Mouse (Mus musculus) stomach, embryonic 16.5 days (tissue): ENCODE results near the gene Pde11a. TPM values are rescaled to one million over a fixed set of nuclear protein-coding genes. Genes with fewer than 3 reads are reported as not detected.
A peak's percentile ranks its signal among the peaks of the same experiment; 100 is the strongest.

Source experiments
- ATAC-seq: fragments of 200-750 bp; cut with Nextera tagmentation; 2 replicates; pipeline ENCODE4 v1.8.0; 2017; ENCODE audit warnings: moderate number of reproducible peaks, moderate TSS enrichment; ENCODE audit not compliant: insufficient read depth, low FRiP score
- H3K27ac ChIP-seq: fragments of 300-500 bp; sonication (generic); 2 replicates; pipeline ENCODE4 v1.5.1; 2014; ENCODE audit warnings: low read length
- H3K27me3 ChIP-seq: fragments of 300-500 bp; sonication (generic); 2 replicates; pipeline ENCODE4 v1.6.1; 2014; ENCODE audit warnings: low read length, control low read depth, mixed read lengths; ENCODE audit not compliant: control insufficient read depth, insufficient read depth
- H3K36me3 ChIP-seq: fragments of 300-500 bp; sonication (generic); 2 replicates; pipeline ENCODE4 v1.6.1; 2014; ENCODE audit warnings: low read length; ENCODE audit not compliant: control insufficient read depth, insufficient read depth
- H3K4me1 ChIP-seq: fragments of 300-500 bp; sonication (generic); 2 replicates; pipeline ENCODE4 v1.6.1; 2014; ENCODE audit warnings: low read length, control low read depth, mixed read lengths; ENCODE audit not compliant: control insufficient read depth, insufficient read depth
- H3K4me2 ChIP-seq: fragments of 300-500 bp; sonication (generic); 2 replicates; pipeline ENCODE4 v1.6.1; 2014; ENCODE audit warnings: low read depth, low read length, mixed read lengths
- H3K4me3 ChIP-seq: fragments of 300-500 bp; sonication (generic); replicated peaks from 2 replicates; pipeline ENCODE4 v1.5.1; 2014; ENCODE audit warnings: mild to moderate bottlenecking, low read length
- H3K9ac ChIP-seq: fragments of 300-500 bp; sonication (generic); 2 replicates; pipeline ENCODE4 v1.6.1; 2014; ENCODE audit warnings: low read length
- H3K9me3 ChIP-seq: fragments of 300-500 bp; sonication (generic); replicated peaks from 2 replicates; pipeline ENCODE4 v1.6.1; 2016; ENCODE audit warnings: low read length, control low read depth; ENCODE audit not compliant: control insufficient read depth
- WGBS: fragments of 180-500 bp; shearing (Covaris S2); extraction: QIAGEN DNeasy Blood & Tissue Kit; methylation state at CpG from one replicate; pipeline ENCODE4 v1.1.7; 2014; 5-methylcytosine and 5-hydroxymethylcytosine counted together
- polyA plus RNA-seq: library from polyadenylated mRNA; unstranded; fragments of >200 nt; fragmentation: Nextera tagmentation; extraction: Ambion mirVana; gene quantifications from 2 replicates; pipeline ENCODE4 v1.2.1, GENCODE M21; 2015

The Pde11a gene
- polyA plus RNA-seq: 0.08 and 0.10 TPM in 2 replicates

DNA sequence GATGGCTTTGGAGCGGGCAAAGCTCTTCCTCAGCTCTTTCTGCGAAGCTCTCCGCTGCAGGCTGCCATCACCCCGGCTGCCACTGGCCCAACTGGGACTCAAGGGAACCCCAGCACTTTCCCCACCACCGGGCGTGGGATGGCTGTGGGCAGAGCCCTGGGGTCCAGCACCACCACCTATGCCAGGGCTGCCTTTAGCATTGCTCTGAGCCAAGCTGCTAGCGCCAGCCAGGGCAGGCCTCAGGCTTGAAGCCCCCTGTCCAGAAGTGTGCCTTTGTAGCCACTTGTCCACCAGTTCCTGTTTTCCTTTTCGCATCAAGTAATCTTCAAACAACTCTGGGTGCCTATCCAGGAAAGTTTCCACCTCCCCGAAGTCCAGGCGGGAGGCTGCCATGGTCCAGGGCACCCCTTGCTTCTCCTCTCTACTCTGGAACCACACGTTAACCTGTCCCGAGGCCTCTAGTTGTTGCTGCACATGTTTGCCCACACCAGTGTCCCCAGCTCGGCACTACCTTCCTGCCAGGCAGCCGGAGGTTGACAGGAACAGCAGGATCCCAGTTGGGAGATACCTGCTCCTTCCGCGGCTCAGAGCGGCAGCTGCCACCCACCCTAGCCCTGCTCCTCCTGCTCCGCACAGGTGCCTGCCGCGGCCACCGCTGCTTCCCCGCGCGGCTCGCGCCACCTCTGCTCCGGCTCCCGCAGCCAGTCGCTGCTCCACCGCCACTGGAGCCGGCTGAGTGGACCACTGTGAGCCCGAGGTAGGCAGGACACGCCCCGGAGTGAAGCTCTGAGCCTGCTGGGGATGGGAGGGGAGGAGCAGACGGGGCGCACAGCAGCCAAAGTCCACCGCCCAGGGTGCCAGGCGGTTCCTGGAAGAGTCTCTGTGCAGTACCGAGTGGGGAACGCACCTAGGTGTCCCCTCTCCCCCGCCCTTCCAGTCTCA is at the start of gene Pde11a:
TSS of gene Pde11a (minus strand) at position 560 of the 942 bp plus-strand sequence.
- H3K9ac ChIP-seq: peak within 1 kb of the TSS; percentile 60
- H3K27me3 ChIP-seq: peaks cover 6% of the 10 kb centered on the region; the same call in 1 of the 2 replicates
- WGBS: 16% methylated on average over 41 of the region's 41 CpGs
- H3K27ac ChIP-seq: no peak within 1 kb of the TSS
- H3K4me3 ChIP-seq: peak within 1 kb of the TSS; percentile 52
- peaks cover 8% of the 10 kb centered on the region; the same call in 1 of the 2 replicates for H3K4me1 ChIP-seq
- ATAC-seq: peak; percentile 92
- no peaks in the 10 kb centered on the region for H3K9me3 ChIP-seq
- H3K4me2 ChIP-seq: peak within 1 kb of the TSS; percentile 97
- H3K36me3 ChIP-seq: no peaks in the 10 kb centered on the region

- H3K4me3 ChIP-seq: no peak overlapping the region
- H3K36me3 ChIP-seq: peaks cover 6% of the 10 kb centered on the region; the same call in 1 of the 2 replicates
- no peak overlapping the region for H3K4me2 ChIP-seq
- no peak overlapping the region for H3K9ac ChIP-seq
- ATAC-seq: no peak
- no peak overlapping the region for H3K27ac ChIP-seq
- H3K27me3 ChIP-seq: no peaks in the 10 kb centered on the region
- no peaks in the 10 kb centered on the region for H3K4me1 ChIP-seq
- no peaks in the 10 kb centered on the region for H3K9me3 ChIP-seq
Observed at GRCm38 (mm10) chr2:76386531-76386930, 48.0 kb upstream of the Pde11a start.

- Histone ChIP-seq H3K4me1 (no peaks in the 10 kb centered on the region), H3K9ac (no peak overlapping the region), H3K27me3 (no peaks in the 10 kb centered on the region), H3K36me3 (peaks cover 12% of the 10 kb centered on the region; the same call in 1 of the 2 replicates), H3K27ac (no peak overlapping the region), H3K4me3 (no peak overlapping the region), H3K9me3 (no peaks in the 10 kb centered on the region), H3K4me2 (no peak overlapping the region)
- no peak for ATAC-seq
- 95% methylated on average over 19 of the region's 19 CpGs for WGBS
Observed at GRCm38 (mm10) chr2:76378646-76379045, 40.1 kb upstream of the Pde11a start.

DNA sequence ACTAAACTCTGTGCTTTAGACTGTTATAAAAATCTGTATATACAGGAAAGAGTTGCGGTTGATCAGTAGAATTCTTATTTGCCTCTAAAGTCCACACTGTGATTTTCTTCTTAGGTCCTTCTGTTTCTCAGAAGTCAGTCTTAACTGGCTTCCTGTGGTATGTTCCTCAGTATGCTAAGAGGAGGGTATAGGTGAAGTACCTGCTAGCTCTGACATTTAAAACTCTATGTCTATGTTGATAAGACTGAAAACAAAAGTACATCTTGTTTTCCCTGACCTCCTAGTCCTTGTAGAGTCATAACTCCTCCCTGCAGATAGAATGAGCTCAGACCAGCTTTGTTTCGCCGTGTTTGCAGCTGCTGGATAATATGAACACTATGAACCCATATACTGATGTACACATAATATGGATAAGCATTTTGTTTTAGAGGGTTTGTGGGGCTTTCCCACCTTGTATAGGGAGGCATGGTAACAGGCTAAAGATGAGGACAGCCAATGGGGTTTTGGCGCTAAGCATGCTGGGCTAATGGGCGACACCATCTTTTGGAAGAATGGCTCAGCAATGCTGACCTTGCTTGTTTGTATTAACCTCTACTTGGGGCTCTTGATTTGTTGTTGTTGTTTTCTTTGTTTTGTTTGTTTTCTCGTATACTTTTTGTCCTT is 36.1 kb upstream of the Pde11a start:
- H3K4me1 ChIP-seq: peaks cover 5% of the 10 kb centered on the region; the same call in 1 of the 2 replicates
- no peaks in the 10 kb centered on the region for H3K9me3 ChIP-seq
- H3K4me3 ChIP-seq: no peak overlapping the region
- H3K36me3 ChIP-seq: peaks cover 13% of the 10 kb centered on the region; the same call in 1 of the 2 replicates
- no peak overlapping the region for H3K27ac ChIP-seq
- ATAC-seq: no peak
- H3K9ac ChIP-seq: no peak overlapping the region
- H3K4me2 ChIP-seq: no peak overlapping the region
- WGBS: 89% methylated on average over 6 of the region's 6 CpGs
- H3K27me3 ChIP-seq: no peaks in the 10 kb centered on the region

DNA sequence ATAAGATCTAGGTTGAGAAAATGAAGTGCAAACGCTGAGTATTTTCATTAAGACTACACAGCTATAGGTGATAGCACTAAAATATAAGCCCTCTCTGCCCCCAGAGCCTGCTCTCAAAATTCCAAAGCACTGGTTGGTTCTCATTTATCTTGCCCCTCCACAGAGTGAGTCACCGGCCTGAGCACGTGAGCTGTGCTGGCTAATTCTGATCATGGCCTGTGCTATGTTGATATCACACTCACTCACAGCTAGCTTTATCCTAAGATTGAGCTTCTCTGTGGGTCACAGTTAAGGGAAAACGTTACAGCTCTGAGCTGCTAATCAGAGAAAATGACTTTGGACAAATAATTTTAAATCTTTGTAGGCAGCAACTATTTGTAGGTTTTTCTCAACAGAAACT is 33.7 kb upstream of the Pde11a start:
- Histone ChIP-seq H3K4me2 (no peak overlapping the region), H3K36me3 (peaks cover 6% of the 10 kb centered on the region; the same call in 1 of the 2 replicates), H3K27me3 (no peaks in the 10 kb centered on the region), H3K4me1 (peaks cover 5% of the 10 kb centered on the region; the same call in 1 of the 2 replicates), H3K27ac (no peak overlapping the region), H3K4me3 (no peak overlapping the region), H3K9me3 (no peaks in the 10 kb centered on the region), H3K9ac (no peak overlapping the region)
- no peak for ATAC-seq
- WGBS: 80% methylated on average over 4 of the region's 4 CpGs

- 4% methylated on average over 7 of the region's 7 CpGs for WGBS
- no peaks in the 10 kb centered on the region for H3K27me3 ChIP-seq
- H3K9me3 ChIP-seq: no peaks in the 10 kb centered on the region
- no peak for ATAC-seq
- peak overlapping the region; percentile 93 for H3K9ac ChIP-seq
- peaks cover 5% of the 10 kb centered on the region; the same call in 1 of the 2 replicates for H3K4me1 ChIP-seq
- H3K36me3 ChIP-seq: 0 out of 2 replicates have a peak, but pooled peaks cover 4% of the 10 kb centered on the region
- no peak overlapping the region for H3K27ac ChIP-seq
- H3K4me3 ChIP-seq: peak overlapping the region; percentile 95
- H3K4me2 ChIP-seq: peak overlapping the region; percentile 97
Observed at GRCm38 (mm10) chr2:76370656-76370922, 32.0 kb upstream of the Pde11a start.

GRCm38 (mm10) chr2:76369821-76370655 is 31.5 kb upstream of the Pde11a start, which contains the start of gene Rbm45:
Gene Rbm45, plus strand, starts transcription at chr2:76369984.
- Histone ChIP-seq H3K9me3 (no peaks in the 10 kb centered on the region), H3K4me3 (peak within 1 kb of the TSS; percentile 95), H3K27me3 (no peaks in the 10 kb centered on the region), H3K4me1 (peaks cover 5% of the 10 kb centered on the region; the same call in 1 of the 2 replicates), H3K36me3 (0 out of 2 replicates have a peak, but pooled peaks cover 4% of the 10 kb centered on the region), H3K4me2 (peak within 1 kb of the TSS; percentile 97), H3K27ac (peak within 1 kb of the TSS; percentile 31; the same call in 1 of the 2 replicates), H3K9ac (peak within 1 kb of the TSS; percentile 93)
- ATAC-seq: peak; percentile 87
- WGBS: under 1% methylated on average over 61 of the region's 61 CpGs

GRCm38 (mm10) chr2:76368861-76369660 is 30.5 kb upstream of the Pde11a start:
- no peak for ATAC-seq
- H3K27ac ChIP-seq: no peak overlapping the region
- H3K4me2 ChIP-seq: no peak overlapping the region
- no peak overlapping the region for H3K4me3 ChIP-seq
- no peak overlapping the region for H3K9ac ChIP-seq
- H3K36me3 ChIP-seq: 0 out of 2 replicates have a peak, but pooled peaks cover 4% of the 10 kb centered on the region
- H3K4me1 ChIP-seq: peaks cover 5% of the 10 kb centered on the region; the same call in 1 of the 2 replicates
- H3K27me3 ChIP-seq: no peaks in the 10 kb centered on the region
- 67% methylated on average over 12 of the region's 13 CpGs for WGBS
- no peaks in the 10 kb centered on the region for H3K9me3 ChIP-seq
